Mouse (Mus musculus) stomach, embryonic 14.5 days (tissue): ENCODE data around the gene Mrc1. TPM values are rescaled to one million over a fixed set of nuclear protein-coding genes. Genes with fewer than 3 reads are reported as not detected.

Source experiments
- ATAC-seq: fragments of 200-750 bp; cut with Nextera tagmentation; 2 replicates; pipeline ENCODE4 v1.8.0; 2017; ENCODE audit warnings: low read depth, moderate TSS enrichment; ENCODE audit not compliant: insufficient number of reproducible peaks, insufficient read depth, low FRiP score
- H3K27ac ChIP-seq: fragments of 300-500 bp; sonication (generic); 2 replicates; pipeline ENCODE4 v1.5.1; 2014; ENCODE audit warnings: mild to moderate bottlenecking, low read length, moderate library complexity, mixed read lengths
- H3K27me3 ChIP-seq: fragments of 300-500 bp; sonication (generic); 2 replicates; pipeline ENCODE4 v1.6.1; 2014; ENCODE audit warnings: low read length, control low read depth, mixed read lengths; ENCODE audit not compliant: control insufficient read depth, insufficient read depth
- H3K36me3 ChIP-seq: fragments of 300-500 bp; sonication (generic); 2 replicates; pipeline ENCODE4 v1.6.1; 2014; ENCODE audit warnings: mild to moderate bottlenecking, control low read depth, low read length, moderate library complexity, mixed read lengths; ENCODE audit not compliant: control insufficient read depth, insufficient read depth
- H3K4me1 ChIP-seq: fragments of 300-500 bp; sonication (generic); 2 replicates; pipeline ENCODE4 v1.6.1; 2014; ENCODE audit warnings: low read length, control low read depth, mixed read lengths; ENCODE audit not compliant: control insufficient read depth, insufficient read depth
- H3K4me2 ChIP-seq: fragments of 300-500 bp; sonication (generic); replicated peaks from 2 replicates; pipeline ENCODE4 v1.6.1; 2014; ENCODE audit warnings: low read depth, low read length, control low read depth
- H3K4me3 ChIP-seq: fragments of 300-500 bp; sonication (generic); 2 replicates; pipeline ENCODE4 v1.5.1; 2014; ENCODE audit warnings: low read depth, low read length, control low read depth
- H3K9ac ChIP-seq: fragments of 300-500 bp; sonication (generic); replicated peaks from 2 replicates; pipeline ENCODE4 v1.6.1; 2014; ENCODE audit warnings: low read depth, mild to moderate bottlenecking, control low read depth, low read length, moderate library complexity, mixed read lengths
- H3K9me3 ChIP-seq: fragments of 300-500 bp; sonication (generic); 2 replicates; pipeline ENCODE4 v1.6.1; 2016; ENCODE audit warnings: low read depth, low read length, control low read depth; ENCODE audit not compliant: control insufficient read depth
- WGBS: fragments of 180-500 bp; shearing (Covaris S2); extraction: QIAGEN DNeasy Blood & Tissue Kit; methylation state at CpG from one replicate; pipeline ENCODE4 v1.1.7; 2014; 5-methylcytosine and 5-hydroxymethylcytosine counted together
- microRNA counts: library from miRNA; unstranded; fragments of <30 nt; microRNA quantifications from one replicate; lab custom pipeline; 2016
- microRNA-seq: library from miRNA; unstranded; fragments of <30 nt; microRNA quantifications from one replicate; pipeline ENCODE4, GENCODE M21; 2016
- polyA plus RNA-seq: library from polyadenylated mRNA; unstranded; fragments of >200 nt; fragmentation: Nextera tagmentation; extraction: Ambion mirVana; gene quantifications from 2 replicates; pipeline ENCODE4 v1.2.1, GENCODE M21; 2014

The Mrc1 gene
- polyA plus RNA-seq, 1 experiment from 2014 or later: 11.0 TPM

- 76% methylated on average over 4 of the region's 4 CpGs for WGBS
- H3K27ac ChIP-seq: no peak overlapping the region
- no peaks in the 10 kb centered on the region for H3K4me1 ChIP-seq
- H3K9me3 ChIP-seq: 0 out of 2 replicates have a peak, but pooled peaks cover 6% of the 10 kb centered on the region
- no peak overlapping the region for H3K9ac ChIP-seq
- ATAC-seq: no peak
- H3K27me3 ChIP-seq: no peaks in the 10 kb centered on the region
- no peaks in the 10 kb centered on the region for H3K36me3 ChIP-seq
- H3K4me3 ChIP-seq: no peak overlapping the region
- no peak overlapping the region for H3K4me2 ChIP-seq
Observed at GRCm38 (mm10) chr2:14312505-14313380, 83.6 kb downstream of the Mrc1 start.

- H3K36me3 ChIP-seq: no peaks in the 10 kb centered on the region
- 0 out of 2 replicates have a peak, but pooled peaks cover 6% of the 10 kb centered on the region for H3K9me3 ChIP-seq
- 59% methylated on average over 3 of the region's 3 CpGs for WGBS
- no peak overlapping the region for H3K27ac ChIP-seq
- H3K9ac ChIP-seq: no peak overlapping the region
- no peaks in the 10 kb centered on the region for H3K4me1 ChIP-seq
- no peaks in the 10 kb centered on the region for H3K27me3 ChIP-seq
- no peak for ATAC-seq
- no peak overlapping the region for H3K4me3 ChIP-seq
- no peak overlapping the region for H3K4me2 ChIP-seq
Observed at GRCm38 (mm10) chr2:14315113-14315512, 85.9 kb downstream of the Mrc1 start.

- Histone ChIP-seq H3K36me3 (no peaks in the 10 kb centered on the region), H3K9me3 (no peaks in the 10 kb centered on the region), H3K4me3 (no peak overlapping the region), H3K27ac (no peak overlapping the region), H3K4me1 (no peaks in the 10 kb centered on the region), H3K27me3 (no peaks in the 10 kb centered on the region), H3K9ac (no peak overlapping the region), H3K4me2 (no peak overlapping the region)
- ATAC-seq: peak; percentile 74; the same call in 1 of the 2 replicates
- WGBS: 66% methylated on average over 14 of the region's 14 CpGs
Observed at GRCm38 (mm10) chr2:14341652-14342308, 112.6 kb downstream of the Mrc1 start.

- ATAC-seq: no peak
- H3K36me3 ChIP-seq: no peaks in the 10 kb centered on the region
- no peaks in the 10 kb centered on the region for H3K27me3 ChIP-seq
- H3K27ac ChIP-seq: no peak overlapping the region
- no peaks in the 10 kb centered on the region for H3K4me1 ChIP-seq
- 79% methylated on average over 8 of the region's 8 CpGs for WGBS
- H3K4me3 ChIP-seq: no peak overlapping the region
- H3K9ac ChIP-seq: no peak overlapping the region
- H3K4me2 ChIP-seq: no peak overlapping the region
- H3K9me3 ChIP-seq: no peaks in the 10 kb centered on the region
Observed at GRCm38 (mm10) chr2:14342309-14342839, 113.2 kb downstream of the Mrc1 start.

MicroRNAs within 50 kb of the gene (microRNA counts, 519-probe panel; counts per million panel counts)
- microRNA mmu-miR-511 (lab: Ali Mortazavi, UCI): not detected

Small RNA genes within 50 kb of the gene (microRNA-seq; reads per million reads assigned to microRNA genes)
- 7.5 reads per million, percentile 16 among the genes with 10 or more reads in this experiment for gene Mir511

Other genes starting within 250 kb of the Mrc1 start
- 127 and 131 TPM in 2 replicates for gene Hacd1, start 173.3 kb upstream of the Mrc1 start, polyA plus RNA-seq
- 92.1 and 95.9 TPM in 2 replicates for gene Stam, start 155.3 kb upstream of the Mrc1 start, polyA plus RNA-seq
- 0.26 and 0.70 TPM in 2 replicates for gene Tmem236, start 54.9 kb upstream of the Mrc1 start, polyA plus RNA-seq
- 0.21 and 0.52 TPM in 2 replicates for gene Slc39a12, start 158.9 kb downstream of the Mrc1 start, polyA plus RNA-seq